Comparison of ENCODE assay signal across 10 mouse cellular contexts in the genomic region with DNA sequence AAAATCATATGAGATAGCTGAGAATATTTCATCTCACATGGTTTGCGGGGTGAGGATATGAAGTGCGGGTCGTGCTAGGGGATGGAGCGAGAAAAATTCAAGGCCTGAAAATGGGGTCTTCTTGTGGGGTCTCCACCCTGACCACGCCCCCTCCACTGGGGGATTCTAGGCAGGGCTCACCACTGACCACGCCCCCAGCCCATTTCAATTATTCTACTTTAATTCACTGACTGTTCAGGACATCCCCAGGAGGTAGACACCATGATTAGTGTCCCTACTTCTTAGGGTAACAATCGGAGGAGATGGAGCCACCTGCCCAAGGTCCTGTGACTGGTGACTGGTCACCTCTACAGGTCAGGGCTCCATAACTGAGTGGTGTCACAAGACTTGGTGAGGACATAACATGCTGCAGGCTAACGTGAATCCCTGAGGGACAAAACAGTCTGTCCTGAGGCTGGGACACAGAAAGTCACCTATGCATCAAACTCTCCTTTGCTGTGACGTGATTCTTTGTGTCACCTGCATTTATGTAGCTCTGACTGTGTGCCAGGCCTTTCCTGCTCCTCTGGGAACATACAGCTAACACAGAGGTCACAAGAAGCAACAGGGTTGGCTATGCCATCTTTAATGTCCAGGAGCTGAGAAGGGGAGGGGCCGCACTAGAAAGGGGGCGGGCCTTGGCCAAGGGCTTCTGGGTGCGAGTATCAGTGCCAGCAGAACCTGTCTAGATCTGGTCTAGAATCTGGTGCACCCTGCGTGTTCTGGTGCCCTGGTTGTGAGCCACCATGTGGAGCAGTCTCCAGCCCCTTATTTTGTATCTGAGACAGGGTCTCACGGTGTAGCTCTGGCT. TPM values are rescaled to one million over a fixed set of nuclear protein-coding genes. Genes with fewer than 3 reads are reported as not detected.
A peak's percentile ranks its signal among the peaks of the same experiment; 100 is the strongest.
DNase-seq lines count a peak whose midpoint lies in the region; ATAC-seq and TF ChIP-seq lines count a peak whose summit lies in the region.
"Had no signal": no experiment of that assay in that cellular context is flagged by ENCODE, and none has a peak within 500 bp of the region (broad histone marks: within the 10 kb centered on the region; RNA-seq: fewer than 3 reads in every experiment).

No protein-coding gene starts in this region.

- H3K4me2 ChIP-seq in liver, embryonic 11.5 days: peak overlapping the region; percentile 99
- H3K4me2 ChIP-seq in liver, embryonic 12.5 days: peak overlapping the region; percentile 95; the same call in 1 of the 2 replicates

- no peaks in the 10 kb centered on the region; the same call in 1 of the 2 replicates for H3K27me3 ChIP-seq in heart, adult 2 months (ENCODE audit: control insufficient read depth, insufficient read depth, low read length)
- peaks cover 81% of the 10 kb centered on the region for H3K27me3 ChIP-seq in liver, embryonic 11.5 days (replicated peaks; ENCODE audit: control insufficient read depth, insufficient read depth, low read length)
- peaks cover 94% of the 10 kb centered on the region for H3K27me3 ChIP-seq in embryonic facial prominence, embryonic 10.5 days (replicated peaks; ENCODE audit: low read depth, poor library complexity, severe bottlenecking)
- H3K27me3 ChIP-seq in liver, embryonic 12.5 days (replicated peaks): peaks cover 95% of the 10 kb centered on the region

- no peak overlapping the region for H3K9ac ChIP-seq in heart, adult 2 months (ENCODE audit: low read depth, low read length)
- H3K9ac ChIP-seq in liver, embryonic 11.5 days (ENCODE audit: low read depth, low read length): no peak overlapping the region
- no peak overlapping the region for H3K9ac ChIP-seq in liver, embryonic 12.5 days
- H3K9ac ChIP-seq: lung, embryonic 14.5 days had no signal

- H3K4me1 ChIP-seq in heart, adult 2 months (ENCODE audit: control insufficient read depth, insufficient read depth, low read length): peaks cover 22% of the 10 kb centered on the region
- H3K4me1 ChIP-seq in liver, embryonic 11.5 days (replicated peaks; ENCODE audit: control insufficient read depth, insufficient read depth, low read length): peaks cover 71% of the 10 kb centered on the region
- peaks cover 95% of the 10 kb centered on the region for H3K4me1 ChIP-seq in embryonic facial prominence, embryonic 10.5 days
- H3K4me1 ChIP-seq in liver, embryonic 12.5 days: peaks cover 78% of the 10 kb centered on the region

- H3K4me3 ChIP-seq in heart, adult 2 months: no peak overlapping the region
- H3K4me3 ChIP-seq in liver, embryonic 11.5 days (ENCODE audit: low read depth, low read length): no peak overlapping the region
- H3K4me3 ChIP-seq in embryonic facial prominence, embryonic 10.5 days: peak overlapping the region; percentile 64; the same call in 1 of the 2 replicates
- H3K4me3 ChIP-seq in liver, embryonic 12.5 days: no peak overlapping the region

- H3K9me3 ChIP-seq in liver, embryonic 11.5 days (ENCODE audit: control insufficient read depth, low read length): no peaks in the 10 kb centered on the region
- no peaks in the 10 kb centered on the region for H3K9me3 ChIP-seq in embryonic facial prominence, embryonic 10.5 days
- H3K9me3 ChIP-seq in liver, embryonic 12.5 days (replicated peaks): no peaks in the 10 kb centered on the region

- H3K27ac ChIP-seq in heart, adult 2 months: no peak overlapping the region
- H3K27ac ChIP-seq in liver, embryonic 11.5 days (ENCODE audit: low read depth, low read length): no peak overlapping the region
- no peak overlapping the region for H3K27ac ChIP-seq in embryonic facial prominence, embryonic 10.5 days (replicated peaks)
- H3K27ac ChIP-seq in liver, embryonic 12.5 days: no peak overlapping the region

- H3K79me2 ChIP-seq in heart, adult 2 months (replicated peaks; ENCODE audit: control insufficient read depth, insufficient read depth, low read length): no peaks in the 10 kb centered on the region

- 63% methylated on average over 14 of the region's 14 CpGs for WGBS in heart, adult 2 months
- 45% methylated on average over 14 of the region's 14 CpGs for WGBS in liver, embryonic 11.5 days
- WGBS in embryonic facial prominence, embryonic 10.5 days: 40% methylated on average over 14 of the region's 14 CpGs
- WGBS in liver, embryonic 12.5 days (ENCODE audit: insufficient replicate concordance): 48% methylated on average over 14 of the region's 14 CpGs

- intact Hi-C loops in heart, adult 2 months (cut with DNase I): no loop called here

- no peak for TF ChIP-seq POLR2A in heart, adult 2 months (IDR thresholded peaks at IDR 0.05; ENCODE audit: insufficient read depth, low read depth, low read length)

- ATAC-seq in liver, embryonic 11.5 days (replicated peaks; ENCODE audit: low FRiP score): no peak
- ATAC-seq in liver, embryonic 12.5 days: no peak

- H3K36me3 ChIP-seq in heart, adult 2 months (ENCODE audit: control insufficient read depth, insufficient read depth, low read length): no peaks in the 10 kb centered on the region
- H3K36me3 ChIP-seq in liver, embryonic 11.5 days (ENCODE audit: control insufficient read depth, insufficient read depth, low read length): no peaks in the 10 kb centered on the region
- H3K36me3 ChIP-seq in embryonic facial prominence, embryonic 10.5 days (replicated peaks): no peaks in the 10 kb centered on the region
- no peaks in the 10 kb centered on the region for H3K36me3 ChIP-seq in liver, embryonic 12.5 days

- peak; percentile 92 for DNase-seq in heart, adult 11 months
- DNase-seq in heart, adult 2 months: no peak
- no peak for DNase-seq in liver, embryonic 11.5 days (ENCODE audit: low spot score)
- DNase-seq in liver: no peak
- no peak for DNase-seq in embryonic facial prominence, embryonic 10.5 days (ENCODE audit: low spot score)
- DNase-seq in kidney, adult 9 months: no peak
- DNase-seq in urinary bladder, postnatal 4 days (ENCODE audit: low spot score in 2 of 2): no peak
- DNase-seq: adrenal gland, postnatal 25 days had no signal

- no peak for TF ChIP-seq CTCF in heart, adult 2 months (IDR thresholded peaks at IDR 0.05)

- no peak for TF ChIP-seq EP300 in heart, adult 2 months (IDR thresholded peaks at IDR 0.05; ENCODE audit: insufficient read depth, low read depth, low read length)

RNA-seq across cellular contexts. Expression of a gene that starts 4.5 kb away (rescaled TPM):
- 10 to 100 TPM; 10.9 to 13.9 TPM for total RNA-seq in heart, adult 2 months (2021)
- polyA plus RNA-seq in heart, adult 2 months (2012; rRNA removed): 10.0 and 10.1 TPM in 2 replicates
- polyA plus RNA-seq in liver, embryonic 11.5 days (2014; fragmentation: Nextera tagmentation; extraction: Ambion mirVana): 4.0 and 5.0 TPM in 2 replicates
- 6.5 and 6.8 TPM in 2 replicates for polyA plus RNA-seq in embryonic facial prominence, embryonic 10.5 days (2016; fragmentation: Nextera tagmentation; extraction: Ambion mirVana)
- 1.6 and 2.0 TPM in 2 replicates for polyA plus RNA-seq in liver, embryonic 12.5 days (2016; fragmentation: Nextera tagmentation; extraction: Ambion mirVana)

RNA-seq across cellular contexts. Expression of a gene that starts 16.3 kb away (rescaled TPM):
- 1 to 10 TPM; 3.6 to 5.4 TPM for total RNA-seq in heart, adult 2 months (2021)
- 5.4 and 7.4 TPM in 2 replicates for polyA plus RNA-seq in heart, adult 2 months (2012; rRNA removed)
- 16.2 and 18.2 TPM in 2 replicates for polyA plus RNA-seq in liver, embryonic 11.5 days (2014; fragmentation: Nextera tagmentation; extraction: Ambion mirVana)
- 82.7 and 83.1 TPM in 2 replicates for polyA plus RNA-seq in embryonic facial prominence, embryonic 10.5 days (2016; fragmentation: Nextera tagmentation; extraction: Ambion mirVana)
- 23.1 and 23.6 TPM in 2 replicates for polyA plus RNA-seq in liver, embryonic 12.5 days (2016; fragmentation: Nextera tagmentation; extraction: Ambion mirVana)

RNA-seq across cellular contexts. Expression of a gene that starts 33.6 kb away (rescaled TPM):
- total RNA-seq in heart, adult 2 months (2021): 100 to 1,000 TPM; 126 to 133 TPM
- polyA plus RNA-seq in heart, adult 2 months (2012; rRNA removed): 151 and 188 TPM in 2 replicates
- polyA plus RNA-seq in liver, embryonic 11.5 days (2014; fragmentation: Nextera tagmentation; extraction: Ambion mirVana): 396 and 445 TPM in 2 replicates
- 349 and 359 TPM in 2 replicates for polyA plus RNA-seq in embryonic facial prominence, embryonic 10.5 days (2016; fragmentation: Nextera tagmentation; extraction: Ambion mirVana)
- 271 and 301 TPM in 2 replicates for polyA plus RNA-seq in liver, embryonic 12.5 days (2016; fragmentation: Nextera tagmentation; extraction: Ambion mirVana)
